Mouse (Mus musculus): ENCODE measurements around the gene Ccdc141. TPM values are rescaled to one million over a fixed set of nuclear protein-coding genes. Genes with fewer than 3 reads are reported as not detected.
"Not testable (repeated sequence)": the region's sequence is repeated elsewhere in the genome, so short reads cannot be mapped to it uniquely, and the experiment has no call there.

The Ccdc141 gene
- polyA plus RNA-seq, 1 experiment from 2014 or later, result 13.6 TPM

- H3K9ac ChIP-seq (ENCODE audit: low read depth, low read length), result no peak overlapping the region
- no peak for ATAC-seq (ENCODE audit: low FRiP score, low TSS enrichment)
- no peaks in the 10 kb centered on the region for H3K4me1 ChIP-seq (ENCODE audit: control insufficient read depth, insufficient read depth, low read length)
- H3K36me3 ChIP-seq (ENCODE audit: control insufficient read depth, insufficient read depth, low read length), result no peaks in the 10 kb centered on the region
- H3K9me3 ChIP-seq (ENCODE audit: control insufficient read depth, low read length), result no peaks in the 10 kb centered on the region
- no peak overlapping the region for H3K4me2 ChIP-seq (replicated peaks; ENCODE audit: low read depth, low read length)
- H3K27me3 ChIP-seq (ENCODE audit: control insufficient read depth, insufficient read depth, low read length), result no peaks in the 10 kb centered on the region
- 80% methylated on average over 3 of the region's 3 CpGs for WGBS
- no peak overlapping the region for H3K27ac ChIP-seq (ENCODE audit: low read depth, low read length)
- H3K4me3 ChIP-seq (ENCODE audit: low read length), result no peak overlapping the region
Measured at GRCm38 (mm10) chr2:77042912-77043311, 127.5 kb downstream of the Ccdc141 start.

DNA sequence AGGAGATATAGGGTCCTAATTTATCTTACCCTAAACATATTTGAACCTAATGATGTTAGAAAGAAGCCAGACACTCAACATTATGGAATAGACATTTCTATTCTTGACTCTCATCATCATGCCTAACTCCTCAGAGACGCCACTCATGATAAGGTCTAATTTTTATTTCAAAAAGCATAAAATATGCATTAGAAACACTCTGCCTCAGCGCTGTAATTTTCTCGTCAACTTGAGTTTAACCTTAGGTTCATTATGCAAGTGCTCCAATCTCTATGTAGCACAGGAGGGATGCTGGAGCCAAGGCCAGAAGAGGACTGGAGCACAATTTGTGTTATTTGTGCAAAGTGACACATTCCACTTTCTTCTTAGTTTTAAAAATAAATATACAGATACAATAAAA, 130.8 kb downstream of the Ccdc141 start:
- Histone ChIP-seq H3K27ac (ENCODE audit: low read depth, low read length) (no peak overlapping the region), H3K36me3 (ENCODE audit: control insufficient read depth, insufficient read depth, low read length) (no peaks in the 10 kb centered on the region), H3K27me3 (ENCODE audit: control insufficient read depth, insufficient read depth, low read length) (no peaks in the 10 kb centered on the region), H3K4me2 (replicated peaks; ENCODE audit: low read depth, low read length) (no peak overlapping the region), H3K4me3 (ENCODE audit: low read length) (no peak overlapping the region), H3K9me3 (ENCODE audit: control insufficient read depth, low read length) (no peaks in the 10 kb centered on the region), H3K9ac (ENCODE audit: low read depth, low read length) (no peak overlapping the region), H3K4me1 (ENCODE audit: control insufficient read depth, insufficient read depth, low read length) (no peaks in the 10 kb centered on the region)
- 94% methylated on average over 3 of the region's 3 CpGs for WGBS
- ATAC-seq (ENCODE audit: low FRiP score, low TSS enrichment), result no peak

- H3K27me3 ChIP-seq (ENCODE audit: control insufficient read depth, insufficient read depth, low read length), result no peaks in the 10 kb centered on the region
- H3K4me2 ChIP-seq (replicated peaks; ENCODE audit: low read depth, low read length), result no peak overlapping the region
- H3K4me1 ChIP-seq (ENCODE audit: control insufficient read depth, insufficient read depth, low read length), result no peaks in the 10 kb centered on the region
- no peak overlapping the region for H3K27ac ChIP-seq (ENCODE audit: low read depth, low read length)
- 89% methylated on average over 4 of the region's 4 CpGs for WGBS
- no peak for ATAC-seq (ENCODE audit: low FRiP score, low TSS enrichment)
- no peak overlapping the region for H3K9ac ChIP-seq (ENCODE audit: low read depth, low read length)
- H3K9me3 ChIP-seq (ENCODE audit: control insufficient read depth, low read length), result no peaks in the 10 kb centered on the region
- no peak overlapping the region for H3K4me3 ChIP-seq (ENCODE audit: low read length)
- no peaks in the 10 kb centered on the region for H3K36me3 ChIP-seq (ENCODE audit: control insufficient read depth, insufficient read depth, low read length)
Measured at GRCm38 (mm10) chr2:77039281-77039680, 131.2 kb downstream of the Ccdc141 start.

GRCm38 (mm10) chr2:77037211-77037610, 133.2 kb downstream of the Ccdc141 start:
- H3K4me3 ChIP-seq (ENCODE audit: low read length), result no peak overlapping the region
- no peaks in the 10 kb centered on the region for H3K9me3 ChIP-seq (ENCODE audit: control insufficient read depth, low read length)
- no peaks in the 10 kb centered on the region for H3K4me1 ChIP-seq (ENCODE audit: control insufficient read depth, insufficient read depth, low read length)
- no peak overlapping the region for H3K9ac ChIP-seq (ENCODE audit: low read depth, low read length)
- no peak overlapping the region for H3K4me2 ChIP-seq (replicated peaks; ENCODE audit: low read depth, low read length)
- 88% methylated on average over 10 of the region's 10 CpGs for WGBS
- no peaks in the 10 kb centered on the region for H3K36me3 ChIP-seq (ENCODE audit: control insufficient read depth, insufficient read depth, low read length)
- H3K27me3 ChIP-seq (ENCODE audit: control insufficient read depth, insufficient read depth, low read length), result no peaks in the 10 kb centered on the region
- H3K27ac ChIP-seq (ENCODE audit: low read depth, low read length), result no peak overlapping the region
- ATAC-seq (ENCODE audit: low FRiP score, low TSS enrichment), result no peak

DNA sequence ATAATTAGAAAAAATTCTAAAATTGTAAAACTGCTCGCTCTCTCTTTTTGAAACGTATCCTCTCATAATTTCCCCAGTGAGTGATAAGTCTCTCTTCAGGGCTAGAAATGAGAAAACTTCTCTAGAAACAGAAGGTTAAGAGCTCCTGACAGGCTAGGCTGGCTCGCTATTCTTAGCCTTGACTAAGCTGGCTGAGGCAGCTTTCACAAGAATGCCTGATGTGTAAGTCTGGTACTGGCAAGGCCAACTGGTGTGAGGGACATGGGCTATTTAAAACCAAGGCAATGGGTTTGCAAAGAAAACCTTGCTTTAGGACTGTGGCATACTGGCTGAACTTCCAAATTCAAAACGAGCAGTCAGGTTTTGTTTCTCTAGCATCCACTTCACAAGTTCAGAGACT, 136.3 kb downstream of the Ccdc141 start:
- WGBS, result 86% methylated on average over 4 of the region's 4 CpGs

DNA sequence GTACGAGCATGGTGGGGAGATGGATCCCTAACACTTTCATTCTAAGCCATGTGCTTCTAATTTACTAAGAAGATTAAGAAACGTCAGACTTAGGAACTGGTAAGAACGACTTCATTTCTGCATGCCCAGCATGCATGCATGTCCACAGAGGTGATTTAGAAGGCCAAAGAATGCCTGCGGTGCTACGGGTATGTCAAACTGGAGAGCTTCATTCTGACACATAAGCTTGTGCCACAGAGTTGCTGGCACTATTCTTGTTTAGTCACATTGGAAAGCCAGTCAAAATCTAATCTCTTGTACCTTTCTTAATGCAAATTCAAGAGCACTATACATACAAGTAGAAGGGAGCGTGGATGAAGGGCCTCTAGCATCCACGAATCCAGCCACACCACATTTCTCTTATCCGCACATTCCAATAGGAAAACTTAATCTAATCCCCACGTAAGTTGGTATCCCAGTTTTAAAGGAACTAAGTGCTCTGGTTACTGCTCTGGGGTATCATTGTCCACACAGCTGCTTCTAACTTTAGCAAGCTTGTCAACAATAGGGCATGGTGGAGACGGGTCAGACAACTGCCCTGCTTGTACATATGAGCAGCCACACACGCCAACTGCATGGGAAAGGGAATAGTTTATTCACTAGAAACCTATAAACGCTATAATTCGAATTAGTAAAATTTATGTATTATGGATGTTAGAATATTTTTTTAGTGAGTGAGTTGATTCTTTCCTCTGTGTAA, 136.9 kb downstream of the Ccdc141 start:
- no peak for ATAC-seq (ENCODE audit: low FRiP score, low TSS enrichment)
- no peaks in the 10 kb centered on the region for H3K27me3 ChIP-seq (ENCODE audit: control insufficient read depth, insufficient read depth, low read length)
- no peak overlapping the region for H3K27ac ChIP-seq (ENCODE audit: low read depth, low read length)
- no peak overlapping the region for H3K4me2 ChIP-seq (replicated peaks; ENCODE audit: low read depth, low read length)
- no peak overlapping the region for H3K4me3 ChIP-seq (ENCODE audit: low read length)
- H3K9ac ChIP-seq (ENCODE audit: low read depth, low read length), result no peak overlapping the region
- H3K4me1 ChIP-seq (ENCODE audit: control insufficient read depth, insufficient read depth, low read length), result no peaks in the 10 kb centered on the region
- H3K36me3 ChIP-seq (ENCODE audit: control insufficient read depth, insufficient read depth, low read length), result no peaks in the 10 kb centered on the region
- H3K9me3 ChIP-seq (ENCODE audit: control insufficient read depth, low read length), result no peaks in the 10 kb centered on the region
- 88% methylated on average over 13 of the region's 13 CpGs for WGBS

More for the DNA sequence above, 136.3 kb downstream of the Ccdc141 start:
- Histone ChIP-seq H3K4me3 (ENCODE audit: low read length) (no peak overlapping the region), H3K27ac (ENCODE audit: low read depth, low read length) (no peak overlapping the region), H3K4me1 (ENCODE audit: control insufficient read depth, insufficient read depth, low read length) (no peaks in the 10 kb centered on the region), H3K36me3 (ENCODE audit: control insufficient read depth, insufficient read depth, low read length) (no peaks in the 10 kb centered on the region), H3K27me3 (ENCODE audit: control insufficient read depth, insufficient read depth, low read length) (no peaks in the 10 kb centered on the region), H3K9ac (ENCODE audit: low read depth, low read length) (no peak overlapping the region), H3K4me2 (replicated peaks; ENCODE audit: low read depth, low read length) (no peak overlapping the region), H3K9me3 (ENCODE audit: control insufficient read depth, low read length) (no peaks in the 10 kb centered on the region)
- no peak for ATAC-seq (ENCODE audit: low FRiP score, low TSS enrichment)

GRCm38 (mm10) chr2:77020649-77021048, 149.8 kb downstream of the Ccdc141 start:
- no peaks in the 10 kb centered on the region for H3K4me1 ChIP-seq (ENCODE audit: control insufficient read depth, insufficient read depth, low read length)
- no peaks in the 10 kb centered on the region for H3K36me3 ChIP-seq (ENCODE audit: control insufficient read depth, insufficient read depth, low read length)
- WGBS, result 94% methylated on average over 2 of the region's 2 CpGs
- ATAC-seq (ENCODE audit: low FRiP score, low TSS enrichment), result no peak
- no peak overlapping the region for H3K4me3 ChIP-seq (ENCODE audit: low read length)
- H3K4me2 ChIP-seq (replicated peaks; ENCODE audit: low read depth, low read length), result no peak overlapping the region
- H3K27me3 ChIP-seq (ENCODE audit: control insufficient read depth, insufficient read depth, low read length), result no peaks in the 10 kb centered on the region
- no peak overlapping the region for H3K27ac ChIP-seq (ENCODE audit: low read depth, low read length)
- no peaks in the 10 kb centered on the region for H3K9me3 ChIP-seq (ENCODE audit: control insufficient read depth, low read length)
- H3K9ac ChIP-seq (ENCODE audit: low read depth, low read length), result no peak overlapping the region

- WGBS, result 70% methylated on average over 4 of the region's 4 CpGs
- Histone ChIP-seq H3K4me1 (ENCODE audit: control insufficient read depth, insufficient read depth, low read length) (no peaks in the 10 kb centered on the region), H3K9ac (ENCODE audit: low read depth, low read length) (no peak overlapping the region), H3K27ac (ENCODE audit: low read depth, low read length) (no peak overlapping the region), H3K4me2 (replicated peaks; ENCODE audit: low read depth, low read length) (no peak overlapping the region), H3K4me3 (ENCODE audit: low read length) (no peak overlapping the region), H3K9me3 (ENCODE audit: control insufficient read depth, low read length) (no peaks in the 10 kb centered on the region), H3K36me3 (ENCODE audit: control insufficient read depth, insufficient read depth, low read length) (no peaks in the 10 kb centered on the region), H3K27me3 (ENCODE audit: control insufficient read depth, insufficient read depth, low read length) (no peaks in the 10 kb centered on the region)
- ATAC-seq (ENCODE audit: low FRiP score, low TSS enrichment), result no peak
Measured at GRCm38 (mm10) chr2:77017735-77018134, 152.7 kb downstream of the Ccdc141 start.

GRCm38 (mm10) chr2:77013449-77013848, 157.0 kb downstream of the Ccdc141 start:
- H3K4me1 ChIP-seq (ENCODE audit: control insufficient read depth, insufficient read depth, low read length); H3K9ac ChIP-seq (ENCODE audit: low read depth, low read length); H3K4me3 ChIP-seq (ENCODE audit: low read length); ATAC-seq (ENCODE audit: low FRiP score, low TSS enrichment); H3K4me2 ChIP-seq (replicated peaks; ENCODE audit: low read depth, low read length); H3K9me3 ChIP-seq (ENCODE audit: control insufficient read depth, low read length); H3K27me3 ChIP-seq (ENCODE audit: control insufficient read depth, insufficient read depth, low read length); H3K36me3 ChIP-seq (ENCODE audit: control insufficient read depth, insufficient read depth, low read length); H3K27ac ChIP-seq (ENCODE audit: low read depth, low read length): not testable (repeated sequence)
- WGBS, result 95% methylated on average over 6 of the region's 6 CpGs

All from kidney, embryonic 14.5 days (tissue).